Mouse (Mus musculus) small intestine, adult 2 months (tissue): ENCODE data around the gene Itgb7.

Experiments used
- CTCF ChIP-seq: fragments of 200-500 bp; IDR thresholded peaks from 2 replicates; pipeline ENCODE4 v1.5.1; 2012; ENCODE audit warnings: low read depth, mild to moderate bottlenecking, control low read depth, inconsistent platforms, low read length, moderate library complexity, mixed read lengths; ENCODE audit not compliant: insufficient replicate concordance, insufficient read length; ENCODE audit errors: extremely low read depth
- POLR2A ChIP-seq: fragments of 200-500 bp; IDR thresholded peaks from 2 replicates; pipeline ENCODE4 v1.6.1; 2012; ENCODE audit warnings: low read depth, mild to moderate bottlenecking, control low read depth, inconsistent platforms, low read length, moderate library complexity

DNA sequence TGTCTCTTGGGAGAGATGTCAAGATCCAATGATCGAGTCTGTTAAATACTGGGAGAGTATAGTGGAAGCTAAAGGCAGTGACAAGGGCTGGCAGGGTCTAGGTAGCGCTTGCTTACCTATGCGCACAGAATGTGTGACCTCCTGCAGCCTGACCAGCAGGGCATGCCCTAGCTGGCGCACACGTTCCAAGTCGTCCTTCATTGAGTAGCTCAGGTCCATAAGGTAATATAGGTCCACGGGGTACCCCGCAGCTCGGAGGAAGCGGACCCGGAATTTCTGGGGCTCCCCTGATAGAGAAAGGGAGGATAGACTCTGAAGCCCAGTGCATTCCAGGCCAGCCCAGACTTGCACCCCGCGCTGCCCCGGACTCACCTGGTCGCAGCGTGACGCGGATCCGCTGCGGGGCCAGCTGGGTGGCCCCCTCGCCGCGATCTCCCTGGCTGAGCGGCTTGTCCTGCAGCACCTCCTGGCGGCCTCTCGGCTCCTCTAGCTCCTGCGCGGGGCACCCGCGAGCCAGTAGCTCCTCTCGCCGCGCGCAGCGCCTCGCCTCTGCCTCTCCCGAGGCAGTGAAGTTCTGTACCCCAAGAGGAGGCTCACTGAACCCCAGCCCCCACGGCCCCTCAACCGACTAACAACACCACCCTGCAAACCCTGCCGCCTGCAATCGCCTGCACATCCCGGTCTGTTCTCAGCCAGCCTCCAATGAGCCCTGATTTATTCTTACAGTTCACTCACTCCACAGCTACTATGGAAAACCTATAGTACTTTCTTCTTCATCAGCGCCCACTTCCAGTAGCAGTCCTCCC lies 7.4 kb downstream of the Itgb7 start:
- TF ChIP-seq POLR2A (no peak), CTCF (peak; percentile 73)
